Mouse (Mus musculus): ENCODE results near the gene Foxj2.

The Foxj2 gene

DNA sequence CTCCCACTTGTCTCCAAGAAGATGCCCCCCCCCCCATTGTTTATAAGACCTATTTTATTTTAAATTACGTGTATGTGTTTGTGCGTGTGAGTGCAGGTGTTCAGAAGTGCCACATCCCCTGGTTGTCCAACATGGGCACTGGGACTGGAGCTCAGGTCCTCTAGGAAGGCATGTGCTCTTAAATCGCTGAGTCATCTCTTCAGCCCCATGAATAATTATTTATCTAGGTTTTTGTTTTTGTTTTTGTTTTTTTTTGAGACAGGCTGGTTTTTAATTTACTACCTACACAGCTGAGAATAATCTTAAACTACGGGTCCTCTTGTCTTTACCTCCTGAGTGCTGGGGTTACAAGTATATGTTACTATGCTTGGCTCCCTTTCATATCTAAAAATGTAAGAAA is 6.1 kb upstream of the Foxj2 start:
- no peak for DNase-seq

DNA sequence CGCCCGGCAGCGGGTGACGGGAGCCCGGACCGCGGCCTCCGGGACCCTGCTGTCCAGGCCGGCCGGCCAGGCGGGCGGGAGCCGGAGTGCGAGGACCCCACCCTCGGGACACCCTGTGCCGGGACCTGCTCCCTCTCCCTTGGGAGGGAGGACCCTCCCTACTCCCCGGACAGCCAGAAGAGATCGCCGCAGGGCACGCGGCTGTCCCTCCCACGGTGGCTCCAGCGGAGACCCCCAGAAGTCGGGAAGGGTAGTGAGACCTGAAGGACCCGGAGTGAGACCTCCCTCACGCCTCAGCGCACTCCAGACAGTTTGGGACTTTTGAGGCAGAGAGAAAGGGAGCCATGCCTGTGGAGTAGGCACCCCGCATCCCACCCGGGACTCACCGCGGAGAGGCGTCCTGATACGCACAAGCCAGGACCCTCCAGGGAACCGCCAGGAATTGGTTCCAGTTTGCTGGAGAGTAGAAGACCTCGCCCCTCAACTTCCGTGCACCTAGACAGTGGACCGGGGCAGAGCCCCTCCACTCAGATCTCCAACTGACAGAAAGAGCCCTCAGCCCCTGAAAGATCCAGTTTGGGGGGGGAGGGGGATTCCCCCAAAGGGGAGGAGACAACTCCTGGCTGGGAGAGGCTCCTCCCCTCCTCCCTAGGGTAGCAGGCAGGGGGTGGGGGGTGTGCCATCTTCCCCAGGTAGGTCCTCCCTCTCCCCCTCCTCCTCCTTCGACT is 521 bp downstream of the Foxj2 start:
- DNase-seq, result peak; percentile 22 to 64

DNA sequence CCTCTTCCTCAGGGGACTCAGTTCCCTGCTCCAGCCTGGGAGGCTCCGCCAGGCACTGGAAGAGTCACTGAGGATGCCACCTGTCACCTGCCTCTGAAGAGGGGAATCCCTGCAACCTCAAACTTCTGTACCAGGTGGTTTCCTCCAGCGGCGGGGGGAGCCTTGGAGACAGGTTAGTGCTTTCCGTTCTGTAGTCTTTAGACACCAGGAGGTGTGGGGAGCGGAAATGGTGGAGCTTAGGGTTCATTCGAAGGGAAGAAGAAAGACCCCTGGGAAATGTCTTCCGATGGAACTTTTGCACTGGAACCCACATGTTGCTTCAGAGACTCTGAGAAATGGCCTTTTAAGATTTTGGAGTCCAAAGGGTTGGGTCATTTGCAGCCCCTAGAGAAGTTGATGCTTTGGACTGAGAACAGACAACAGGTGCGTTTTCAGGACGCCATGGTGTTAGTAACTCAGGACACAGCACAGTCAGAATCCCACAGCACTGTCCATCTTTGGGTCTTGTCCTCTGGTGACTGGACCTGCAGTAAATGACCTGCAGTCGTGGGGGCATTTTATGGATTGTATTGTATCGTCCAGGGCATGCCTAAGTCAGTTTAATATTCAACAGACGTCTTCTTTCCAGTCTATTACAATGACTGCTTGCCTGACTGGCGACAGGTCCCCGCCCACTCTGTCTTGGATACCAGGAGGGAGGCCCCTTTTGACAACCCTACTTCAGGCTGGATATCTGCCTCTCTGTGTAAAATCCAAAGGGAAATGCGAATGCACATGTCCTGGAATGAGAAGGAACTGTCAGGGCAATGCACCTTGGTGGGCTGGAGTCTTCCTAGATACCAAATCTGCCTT is 1.3 kb downstream of the Foxj2 start:
- DNase-seq, result peak in 1 of 2 experiments; percentile 40

DNA sequence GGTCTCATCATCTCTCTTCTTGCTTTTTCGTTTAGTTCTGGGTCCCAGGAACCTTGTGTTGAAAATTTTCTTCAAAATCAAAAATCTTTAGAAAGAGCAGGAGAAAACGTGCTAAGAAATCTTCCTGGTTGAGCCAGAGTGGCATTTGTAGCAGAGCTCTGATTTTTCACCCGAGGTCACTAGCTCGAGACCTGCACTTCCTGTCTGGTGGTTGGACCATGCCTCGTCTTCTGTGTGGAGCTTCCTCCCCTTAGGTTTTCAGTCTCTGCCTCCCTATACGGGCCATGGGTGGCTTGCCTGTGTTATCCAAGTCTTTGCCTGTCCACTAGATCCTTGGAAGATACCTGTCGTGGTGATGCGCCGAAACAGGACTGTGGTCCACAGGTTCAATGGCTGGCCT is 2.1 kb downstream of the Foxj2 start:
- DNase-seq, result no peak

DNA sequence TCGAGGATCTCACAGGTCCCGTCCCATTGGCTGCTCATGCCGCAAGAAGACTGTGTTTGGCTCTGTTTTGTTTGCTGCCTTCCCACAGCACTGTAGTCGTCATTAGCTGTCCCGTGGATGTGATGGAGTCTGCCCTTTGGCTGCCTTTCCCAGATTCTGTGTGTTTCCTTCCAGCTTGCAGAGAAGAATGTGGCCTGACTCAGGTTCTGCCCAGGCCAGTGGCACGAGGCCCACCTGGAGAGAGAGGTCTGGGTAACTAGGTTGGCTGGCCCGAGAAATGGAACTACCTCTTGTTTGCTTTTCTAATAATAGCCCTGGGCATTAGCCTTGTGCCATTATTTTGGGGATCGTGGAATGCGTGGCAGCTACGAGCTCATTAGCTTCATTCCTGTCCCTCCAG is 4.4 kb downstream of the Foxj2 start:
- DNase-seq, result no peak

DNA sequence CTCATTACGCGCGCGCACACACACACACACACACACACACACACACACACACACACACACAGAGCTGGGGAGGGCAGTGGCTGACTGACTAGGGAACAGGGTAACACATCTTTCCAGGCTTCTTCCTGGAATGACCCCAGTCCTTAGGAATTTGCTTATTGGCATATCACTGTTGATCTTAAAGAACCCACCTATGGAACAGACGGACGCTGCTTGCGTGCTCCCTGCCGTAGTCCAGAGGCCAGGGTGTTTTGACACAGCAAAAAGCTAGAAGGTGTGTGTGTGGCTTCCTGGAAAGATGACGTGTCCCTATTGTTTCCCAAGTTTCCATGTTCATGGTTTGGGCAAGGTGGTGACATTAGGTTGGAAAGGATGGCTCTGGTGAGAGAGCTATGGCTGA is 5.5 kb downstream of the Foxj2 start:
- no peak for DNase-seq

DNA sequence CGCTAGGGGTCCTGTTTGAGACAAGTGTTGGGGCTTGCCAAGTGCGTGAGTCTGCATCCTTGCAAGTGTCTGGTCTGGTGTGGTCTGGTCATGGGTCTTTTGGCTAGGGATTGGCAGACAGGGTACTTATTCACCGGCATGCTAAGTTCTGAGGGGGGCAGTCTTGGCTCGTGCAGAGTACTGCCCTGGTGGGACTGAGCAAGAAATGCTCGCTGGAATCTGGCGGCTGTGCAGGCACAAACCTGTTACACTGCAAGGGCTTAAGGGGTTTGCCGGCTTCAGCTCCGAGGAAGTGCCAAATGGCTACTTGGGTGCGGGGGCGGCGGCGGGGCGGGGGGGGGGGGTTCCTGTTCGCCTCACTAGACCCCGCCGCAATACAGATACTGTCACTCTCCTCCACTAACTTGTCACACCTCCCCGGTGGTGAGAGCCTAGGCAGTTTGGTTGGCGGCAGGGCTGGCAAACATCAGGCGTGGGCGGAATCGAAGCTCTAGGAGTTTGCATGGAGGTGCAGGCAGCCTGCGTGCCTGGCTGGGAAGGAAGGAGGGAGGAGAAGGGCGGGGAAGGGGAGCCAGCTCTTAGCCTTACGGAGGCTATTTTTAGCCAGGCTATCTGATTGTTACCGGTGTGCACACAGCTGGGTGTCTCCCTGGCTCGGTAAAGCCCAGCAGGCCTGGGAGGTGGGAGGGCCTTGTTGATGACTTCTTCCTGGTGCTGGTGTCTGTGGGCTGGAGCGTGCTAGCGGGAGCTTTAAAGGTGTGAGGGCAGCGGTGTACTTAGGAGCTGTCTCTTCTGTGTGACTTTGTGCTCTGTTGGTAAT is 6.4 kb downstream of the Foxj2 start:
- DNase-seq, result peak; percentile 35 to 55

DNA sequence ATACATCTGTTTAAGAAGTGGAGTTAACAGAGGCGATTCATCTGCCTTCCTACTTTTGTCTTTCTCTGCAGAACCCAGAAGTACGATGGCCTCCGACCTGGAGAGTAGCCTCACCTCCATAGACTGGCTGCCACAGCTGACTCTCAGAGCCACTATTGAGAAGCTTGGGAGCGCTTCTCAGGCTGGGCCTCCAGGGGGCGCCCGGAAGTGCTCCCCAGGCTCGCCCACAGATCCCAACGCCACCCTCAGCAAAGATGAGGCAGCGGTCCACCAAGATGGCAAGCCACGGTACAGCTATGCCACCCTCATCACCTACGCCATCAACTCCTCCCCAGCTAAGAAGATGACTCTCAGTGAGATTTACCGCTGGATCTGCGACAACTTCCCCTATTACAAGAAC is 8.4 kb downstream of the Foxj2 start:
- no peak for DNase-seq

DNA sequence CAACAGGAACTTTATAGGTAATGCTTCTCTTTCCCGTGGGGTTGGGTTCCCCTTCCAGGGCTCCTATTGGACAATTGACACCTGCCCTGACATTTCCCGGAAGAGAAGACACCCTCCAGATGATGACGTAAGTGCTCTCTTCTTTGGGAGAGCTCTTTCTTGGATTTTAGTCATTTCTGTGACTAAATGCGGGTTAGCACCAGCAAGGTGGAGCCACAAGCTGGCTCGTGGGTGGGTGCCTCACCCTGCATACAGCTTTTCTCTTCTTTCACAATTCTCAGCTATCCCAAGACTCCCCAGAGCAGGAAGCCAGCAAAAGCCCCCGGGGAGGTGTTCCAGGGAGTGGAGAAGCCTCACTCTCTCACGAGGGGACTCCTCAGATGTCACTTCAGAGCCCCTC is 13.2 kb downstream of the Foxj2 start:
- no peak for DNase-seq

DNA sequence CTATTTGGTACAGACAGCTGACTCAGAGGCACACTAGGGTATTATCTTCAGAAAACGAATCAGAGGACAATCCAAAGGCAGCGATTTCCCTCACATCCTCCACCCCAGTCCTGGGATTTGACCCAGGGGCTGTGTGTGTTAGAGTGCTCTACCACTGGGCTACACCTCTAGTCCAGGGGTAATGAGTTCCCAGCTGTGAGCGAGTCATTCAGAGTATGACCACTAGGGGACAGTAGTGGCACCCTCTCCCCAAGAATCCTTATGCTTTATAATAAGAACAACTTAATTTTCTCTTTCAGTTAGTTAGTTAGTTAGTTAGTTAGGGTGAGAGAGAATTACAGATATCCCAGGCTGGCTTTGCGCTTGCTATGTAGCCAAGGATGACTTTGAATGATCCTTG is 14.7 kb downstream of the Foxj2 start:
- no peak for DNase-seq

DNA sequence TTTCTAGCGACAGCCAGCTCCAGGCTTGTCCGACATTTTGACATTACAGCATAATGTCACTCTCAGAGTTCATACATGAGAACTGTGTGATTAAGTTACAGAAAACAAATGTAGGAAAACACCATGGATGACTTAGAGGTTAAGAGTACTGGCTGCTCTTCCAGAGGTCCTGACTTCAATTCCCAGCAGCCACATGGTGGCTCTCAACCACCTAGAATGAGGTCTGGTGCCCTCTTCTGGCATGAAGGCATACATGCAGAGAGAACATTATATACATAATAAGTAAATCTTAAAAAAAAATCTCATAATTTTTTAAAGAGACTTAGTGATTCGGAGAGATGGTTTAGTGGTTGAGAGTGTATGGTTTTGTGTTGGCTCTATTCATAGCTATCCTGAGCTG is 17.3 kb downstream of the Foxj2 start:
- no peak for DNase-seq

DNA sequence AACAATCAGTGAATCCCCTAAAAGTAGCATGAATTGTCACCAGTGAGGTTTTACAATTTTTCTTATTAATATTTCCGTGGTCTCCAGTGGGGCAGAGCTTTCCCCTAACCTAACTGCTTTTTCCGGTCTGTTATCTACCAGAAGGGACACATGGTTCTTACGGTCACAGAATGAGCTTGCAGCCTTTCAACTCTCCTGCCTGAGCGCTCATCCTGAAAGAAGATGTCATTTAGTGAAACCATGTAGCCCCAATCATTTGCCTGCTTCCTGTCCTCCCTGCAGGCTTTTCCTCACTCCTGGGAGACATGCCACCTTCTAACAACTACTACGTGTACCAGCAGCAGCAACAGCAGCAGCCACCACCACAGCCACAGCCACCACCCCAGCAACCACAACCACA is 17.8 kb downstream of the Foxj2 start:
- no peak for DNase-seq

DNA sequence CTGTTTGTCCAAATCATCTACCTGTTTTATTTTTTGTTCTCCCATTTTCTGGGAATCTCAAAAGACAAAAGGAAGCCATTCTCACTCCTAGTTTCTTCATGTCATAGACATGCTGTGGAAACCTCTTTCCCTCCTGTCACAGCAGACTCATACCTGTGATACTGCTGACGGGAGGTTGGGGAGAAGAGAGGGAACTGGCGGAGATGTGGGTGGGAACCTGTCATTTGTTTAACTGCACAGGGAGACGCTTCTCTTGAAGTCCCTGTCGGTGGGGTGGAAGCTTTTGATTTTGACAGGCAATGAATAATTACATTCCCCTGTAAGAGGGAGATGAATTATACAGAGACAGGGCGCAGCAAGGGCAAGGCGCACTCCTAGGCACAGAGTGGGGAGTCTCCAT is 24.0 kb downstream of the Foxj2 start:
- no peak for DNase-seq

DNA sequence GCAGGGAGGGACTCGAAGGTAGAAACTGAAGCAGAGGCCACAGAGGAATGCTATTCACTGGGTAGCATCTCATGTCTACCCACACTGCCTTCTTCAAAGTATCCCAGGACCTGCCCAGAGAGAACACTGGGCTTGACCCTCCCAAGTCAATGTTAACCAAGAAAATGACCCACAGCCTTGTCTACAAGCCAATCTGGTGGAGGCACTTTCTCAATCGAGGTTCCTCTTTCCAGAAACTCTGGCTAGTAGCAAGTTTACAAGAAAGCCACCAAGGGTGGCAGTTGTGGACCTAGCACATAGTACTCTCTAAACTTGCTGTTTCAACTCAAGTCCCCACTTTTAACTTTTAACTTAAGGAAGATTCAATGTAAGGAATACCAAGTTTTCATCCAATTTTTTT is 33.0 kb downstream of the Foxj2 start:
- DNase-seq, result no peak

DNA sequence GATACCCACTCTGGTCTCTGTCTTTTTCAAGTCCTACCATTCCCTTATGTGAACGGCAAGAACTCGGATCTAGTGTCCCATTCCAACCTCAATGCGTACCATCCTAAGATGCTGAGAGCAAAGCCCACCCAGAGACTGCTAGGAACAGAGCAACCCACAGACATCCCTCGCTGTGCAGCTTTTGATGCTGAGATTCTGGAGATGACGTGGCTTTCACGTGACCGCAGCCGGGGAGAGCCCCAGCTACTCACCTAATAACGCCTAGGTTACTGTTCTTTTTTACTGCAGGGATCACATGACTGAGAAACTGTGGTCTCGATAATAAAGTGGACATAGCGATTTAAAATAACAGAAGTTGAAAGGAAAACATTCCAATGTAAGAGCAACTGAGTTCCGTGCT is 34.8 kb downstream of the Foxj2 start:
- DNase-seq, result no peak

DNA sequence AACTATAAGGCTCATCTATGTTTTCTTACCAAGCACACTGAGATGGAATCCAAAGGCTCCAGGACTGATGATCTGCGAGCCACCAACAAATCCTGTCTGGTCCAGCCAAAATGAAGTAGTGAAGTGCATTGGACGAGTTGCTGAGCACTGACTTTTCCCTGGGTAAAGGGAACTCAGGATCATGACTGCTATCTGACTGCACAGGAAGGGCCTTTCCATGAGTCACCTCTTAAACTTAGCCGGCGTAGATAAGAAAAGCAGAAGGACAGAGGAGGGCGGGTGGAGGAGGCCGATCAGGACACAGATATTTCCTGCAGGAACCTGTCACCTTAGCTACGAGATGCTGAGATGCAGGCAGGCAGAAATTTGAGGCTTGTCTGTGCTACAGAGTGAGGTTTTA is 36.2 kb downstream of the Foxj2 start, which contains the start of gene C3ar1:
TSS of gene C3ar1 (minus strand) at position 207 of the 400 bp plus-strand sequence.
- DNase-seq, result no peak

DNA sequence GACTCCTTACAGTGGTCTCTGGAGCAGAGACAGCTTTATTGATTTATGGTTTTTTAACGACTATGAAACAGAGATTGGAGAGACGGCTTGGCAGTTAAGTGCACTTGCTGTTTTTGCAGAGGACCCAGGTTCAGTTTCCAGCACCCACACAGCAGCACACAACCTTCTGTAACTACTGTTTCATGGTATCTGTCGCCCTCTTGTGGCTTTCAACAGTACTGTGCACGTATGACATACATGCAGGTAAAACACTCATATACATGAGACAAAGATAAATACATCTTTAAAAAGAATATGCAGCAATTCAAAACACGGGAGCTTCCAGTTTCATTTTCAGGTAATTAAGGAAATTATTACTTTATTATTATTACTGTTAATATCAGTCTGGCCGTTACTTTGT is 42.7 kb downstream of the Foxj2 start:
- DNase-seq, result no peak

DNA sequence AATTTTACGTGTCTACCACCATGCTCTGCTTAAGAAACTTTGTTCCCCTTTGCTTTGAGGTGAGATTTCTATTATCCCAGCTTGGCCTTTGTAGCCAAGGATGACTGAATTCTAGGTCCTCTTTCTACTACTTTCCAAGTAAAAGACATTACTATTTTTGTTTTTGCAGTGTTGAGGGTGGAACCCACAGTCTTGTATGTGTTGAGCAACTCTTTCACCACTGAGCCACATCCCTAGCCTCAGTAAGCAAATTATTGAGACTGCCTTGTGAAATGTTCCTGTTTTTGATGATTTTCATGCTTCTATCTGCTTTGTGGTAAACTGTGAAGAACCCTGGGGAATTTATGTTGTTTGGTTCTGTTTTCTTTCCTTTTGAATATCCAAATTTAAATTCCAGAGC is 43.2 kb downstream of the Foxj2 start:
- no peak for DNase-seq

DNA sequence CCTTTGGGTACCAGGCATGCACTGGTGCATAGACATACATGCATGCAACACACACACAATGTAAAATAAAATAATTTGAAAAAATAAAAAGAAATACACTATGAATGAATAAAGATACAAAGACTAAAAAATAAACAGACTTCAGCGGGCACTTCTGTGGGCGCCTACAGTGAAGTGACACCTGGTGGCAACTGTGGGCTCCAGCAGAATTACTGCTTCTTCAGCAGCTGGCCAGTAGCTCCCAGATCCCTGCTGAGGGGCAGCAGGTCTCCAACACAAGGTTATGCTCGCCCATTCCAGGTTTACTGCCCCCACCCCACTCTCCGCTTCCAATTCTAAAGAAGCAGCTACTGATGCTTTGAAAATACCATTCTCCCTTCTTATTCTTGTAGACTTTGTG is 48.2 kb downstream of the Foxj2 start:
- DNase-seq, result no peak

DNA sequence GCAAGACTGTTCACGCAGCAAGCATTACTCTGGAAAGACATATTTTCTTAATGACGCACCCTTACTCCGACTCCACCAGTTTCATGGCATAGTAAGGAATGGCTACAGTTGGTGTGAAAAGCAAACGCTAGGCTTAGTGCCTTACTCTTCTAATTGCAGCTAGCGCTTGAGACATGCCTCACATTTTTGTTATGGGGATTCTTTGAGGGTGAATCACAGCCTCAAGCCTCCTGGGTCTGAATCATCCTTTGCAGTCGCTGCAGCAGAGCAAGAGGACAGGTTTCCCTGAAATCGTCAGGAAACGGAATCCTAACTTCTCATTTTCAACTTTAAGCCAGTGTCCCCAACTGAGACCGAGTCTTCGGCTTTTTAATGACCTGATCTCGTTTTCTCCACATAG is 50.1 kb downstream of the Foxj2 start:
- DNase-seq, result no peak

DNA sequence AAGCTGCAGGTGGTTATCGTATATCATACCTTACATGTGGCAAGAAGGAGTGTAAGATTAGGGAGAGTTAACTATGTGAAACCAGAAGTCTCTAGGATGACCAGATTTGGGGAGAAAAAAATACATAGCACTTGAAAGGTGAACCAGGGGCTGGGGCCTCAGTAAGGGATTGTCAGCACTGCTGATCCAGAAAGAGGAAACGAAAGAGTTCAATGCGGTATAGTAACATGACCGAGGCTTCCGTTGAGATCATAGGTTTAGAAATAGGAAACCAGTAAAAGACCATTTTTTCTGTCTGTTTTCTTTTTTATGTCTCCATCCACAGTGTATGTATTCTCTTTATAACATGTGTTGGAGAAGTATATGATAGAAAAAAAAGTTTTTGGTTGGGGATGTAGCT is 53.1 kb downstream of the Foxj2 start:
- no peak for DNase-seq

DNA sequence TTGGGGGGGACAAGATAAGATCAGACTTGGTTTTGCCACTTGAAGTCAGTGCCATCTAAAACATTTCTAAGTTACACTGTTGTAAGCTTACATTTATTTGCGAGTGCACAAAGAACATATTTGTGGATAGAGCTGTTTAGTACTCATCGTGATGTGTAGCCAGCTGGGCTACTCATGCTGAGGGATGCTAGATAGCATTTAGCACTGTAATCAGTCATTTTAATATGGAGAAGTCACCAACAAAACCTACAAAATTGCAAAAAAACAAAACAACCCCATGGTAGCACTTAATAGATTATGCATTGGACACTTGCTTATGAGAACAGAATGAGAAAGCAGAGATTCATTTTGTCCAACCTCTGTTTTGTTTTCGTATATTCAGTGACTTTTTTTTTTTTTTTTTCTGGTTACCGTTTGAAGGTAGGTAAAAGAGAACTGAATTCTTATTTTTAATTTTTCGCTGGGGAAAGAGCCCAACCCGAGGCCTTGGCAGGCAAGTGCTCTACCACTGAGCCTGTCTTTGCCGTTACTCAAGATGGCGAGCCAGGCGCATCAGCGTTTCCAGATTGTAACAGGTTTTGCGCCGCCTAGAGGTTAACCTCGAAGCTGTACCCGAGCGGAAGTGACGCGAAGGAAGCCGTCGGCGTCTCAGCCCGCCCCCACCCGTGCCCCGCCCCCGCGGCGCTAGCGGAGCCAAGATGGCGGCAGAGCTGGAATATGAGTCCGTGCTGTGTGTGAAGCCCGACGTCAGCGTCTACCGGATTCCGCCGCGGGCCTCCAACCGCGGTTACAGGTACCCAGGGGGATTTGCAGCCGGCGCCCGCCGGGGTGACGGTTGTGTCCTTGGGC is 54.4 kb downstream of the Foxj2 start, which contains the start of gene Necap1:
TSS of gene Necap1 (plus strand) at position 604 of the 849 bp plus-strand sequence.
- peak; percentile 86 to 90 for DNase-seq
